Mouse (Mus musculus) lung, adult 2 months (tissue): ENCODE measurements around the gene Pcsk4.

ENCODE experiments used
- CTCF ChIP-seq: fragments of 200-500 bp; IDR thresholded peaks from 2 replicates; pipeline ENCODE4 v1.5.1; 2011; ENCODE audit warnings: mild to moderate bottlenecking, low read length, control low read depth; ENCODE audit not compliant: insufficient read depth
- POLR2A ChIP-seq: fragments of 200-500 bp; IDR thresholded peaks from 2 replicates; pipeline ENCODE4 v1.6.1; 2011; ENCODE audit warnings: low read depth, mild to moderate bottlenecking, control low read depth, low read length, borderline replicate concordance; ENCODE audit errors: extremely low read depth

- TF ChIP-seq POLR2A (no peak), CTCF (no peak)
Measured at GRCm38 (mm10) chr10:80288657-80289056, 40.6 kb downstream of the Pcsk4 start.
